Mouse (Mus musculus) MEL (cell line): ENCODE results near the gene Tbk1.

Experiments
- CHD1 ChIP-seq: IDR thresholded peaks from 2 replicates; pipeline ENCODE4 v1.6.1; 2012; ENCODE audit warnings: low read depth, mild to moderate bottlenecking, inconsistent platforms, low read length, improper control_type of control experiment
- POLR2A ChIP-seq, 2 experiments: IDR thresholded peaks; 2 replicates each; pipeline ENCODE4 v1.6.1; 2011 to 2012; ENCODE audit warnings: low read length in 2 of 2, mild to moderate bottlenecking in 2 of 2, control low read depth in 1 of 2, improper control_type of control experiment in 1 of 2, low read depth in 1 of 2, moderate library complexity in 1 of 2; ENCODE audit not compliant: control insufficient read depth in 1 of 2, insufficient read depth in 1 of 2, poor library complexity in 1 of 2
- USF1 ChIP-seq: IDR thresholded peaks from 2 replicates; pipeline ENCODE4 v1.6.1; 2014; ENCODE audit warnings: low read depth, mild to moderate bottlenecking, inconsistent platforms, low read length, improper control_type of control experiment, moderate library complexity

- TF ChIP-seq CHD1 (no peak), POLR2A (IDR thresholded peaks at IDR 0.05; ENCODE audit: control insufficient read depth in 1 of 2, insufficient read depth in 1 of 2, low read depth in 1 of 2, low read length in 2 of 2, poor library complexity in 1 of 2) (no peak), USF1 (no peak)
These were observed 36.3 kb downstream of the Tbk1 start for GRCm38 (mm10) chr10:121550334-121550733.
